Mouse (Mus musculus): ENCODE results near the gene Bcl11a. TPM values are rescaled to one million over a fixed set of nuclear protein-coding genes. Genes with fewer than 3 reads are reported as not detected.
"Not testable (repeated sequence)": the region's sequence is repeated elsewhere in the genome, so short reads cannot be mapped to it uniquely, and the experiment has no call there.

The Bcl11a gene
- polyA plus RNA-seq, 1 experiment from 2014 or later = 89.1 TPM

- not testable (repeated sequence) for H3K9ac ChIP-seq; H3K9me3 ChIP-seq (replicated peaks); H3K36me3 ChIP-seq; H3K27ac ChIP-seq; ATAC-seq (ENCODE audit: low FRiP score); H3K4me3 ChIP-seq; H3K27me3 ChIP-seq; H3K4me2 ChIP-seq (replicated peaks)
- H3K4me1 ChIP-seq = peaks cover 50% of the 10 kb centered on the region
- WGBS = 82% methylated on average over 4 of the region's 4 CpGs
Measured at GRCm38 (mm10) chr11:24128880-24129279, 51.0 kb downstream of the Bcl11a start.

GRCm38 (mm10) chr11:24129358-24130185 is 51.7 kb downstream of the Bcl11a start:
- Histone ChIP-seq H3K27me3 (no peaks in the 10 kb centered on the region), H3K9ac (no peak overlapping the region), H3K36me3 (peaks cover 4% of the 10 kb centered on the region; the same call in 1 of the 2 replicates), H3K4me3 (no peak overlapping the region), H3K27ac (no peak overlapping the region), H3K4me1 (peaks cover 45% of the 10 kb centered on the region), H3K4me2 (replicated peaks) (no peak overlapping the region), H3K9me3 (replicated peaks) (no peaks in the 10 kb centered on the region)
- ATAC-seq (ENCODE audit: low FRiP score) = no peak
- WGBS = 87% methylated on average over 5 of the region's 5 CpGs

GRCm38 (mm10) chr11:24130186-24130760 is 52.4 kb downstream of the Bcl11a start:
- Histone ChIP-seq H3K4me1 (peaks cover 41% of the 10 kb centered on the region), H3K9me3 (replicated peaks) (no peaks in the 10 kb centered on the region), H3K36me3 (peaks cover 4% of the 10 kb centered on the region; the same call in 1 of the 2 replicates), H3K4me2 (replicated peaks) (no peak overlapping the region), H3K27ac (no peak overlapping the region), H3K9ac (no peak overlapping the region), H3K27me3 (no peaks in the 10 kb centered on the region), H3K4me3 (no peak overlapping the region)
- ATAC-seq (ENCODE audit: low FRiP score) = no peak
- WGBS = 79% methylated on average over 7 of the region's 7 CpGs

GRCm38 (mm10) chr11:24131818-24132217 is 54.0 kb downstream of the Bcl11a start:
- no peak overlapping the region for H3K27ac ChIP-seq
- no peak for ATAC-seq (ENCODE audit: low FRiP score)
- WGBS = 94% methylated on average over 2 of the region's 2 CpGs
- H3K4me3 ChIP-seq = no peak overlapping the region
- peaks cover 44% of the 10 kb centered on the region for H3K4me1 ChIP-seq
- no peaks in the 10 kb centered on the region for H3K9me3 ChIP-seq (replicated peaks)
- H3K27me3 ChIP-seq = no peaks in the 10 kb centered on the region
- no peak overlapping the region for H3K4me2 ChIP-seq (replicated peaks)
- H3K36me3 ChIP-seq = peaks cover 4% of the 10 kb centered on the region; the same call in 1 of the 2 replicates
- no peak overlapping the region for H3K9ac ChIP-seq

GRCm38 (mm10) chr11:24132358-24132757 is 54.5 kb downstream of the Bcl11a start:
- H3K27me3 ChIP-seq = no peaks in the 10 kb centered on the region
- 92% methylated on average over 6 of the region's 6 CpGs for WGBS
- no peak overlapping the region for H3K4me3 ChIP-seq
- peaks cover 43% of the 10 kb centered on the region for H3K4me1 ChIP-seq
- no peak overlapping the region for H3K4me2 ChIP-seq (replicated peaks)
- no peak overlapping the region for H3K9ac ChIP-seq
- no peak for ATAC-seq (ENCODE audit: low FRiP score)
- no peak overlapping the region for H3K27ac ChIP-seq
- H3K36me3 ChIP-seq = peaks cover 4% of the 10 kb centered on the region; the same call in 1 of the 2 replicates
- no peaks in the 10 kb centered on the region for H3K9me3 ChIP-seq (replicated peaks)

GRCm38 (mm10) chr11:24132853-24133252 is 55.0 kb downstream of the Bcl11a start:
- H3K27me3 ChIP-seq = no peaks in the 10 kb centered on the region
- no peak overlapping the region for H3K4me2 ChIP-seq (replicated peaks)
- ATAC-seq (ENCODE audit: low FRiP score) = no peak
- no peak overlapping the region for H3K4me3 ChIP-seq
- no peak overlapping the region for H3K9ac ChIP-seq
- H3K36me3 ChIP-seq = peaks cover 4% of the 10 kb centered on the region; the same call in 1 of the 2 replicates
- WGBS = 83% methylated on average over 2 of the region's 2 CpGs
- peaks cover 39% of the 10 kb centered on the region for H3K4me1 ChIP-seq
- H3K27ac ChIP-seq = no peak overlapping the region
- H3K9me3 ChIP-seq (replicated peaks) = no peaks in the 10 kb centered on the region

GRCm38 (mm10) chr11:24133484-24133883 is 55.6 kb downstream of the Bcl11a start:
- no peak overlapping the region for H3K4me2 ChIP-seq (replicated peaks)
- no peaks in the 10 kb centered on the region for H3K27me3 ChIP-seq
- H3K9ac ChIP-seq = no peak overlapping the region
- no peak overlapping the region for H3K4me3 ChIP-seq
- peak; percentile 46; the same call in 1 of the 2 replicates for ATAC-seq (ENCODE audit: low FRiP score)
- peaks cover 4% of the 10 kb centered on the region; the same call in 1 of the 2 replicates for H3K36me3 ChIP-seq
- peaks cover 33% of the 10 kb centered on the region for H3K4me1 ChIP-seq
- H3K27ac ChIP-seq = peak overlapping the region; percentile 52
- WGBS = 64% methylated on average over 3 of the region's 3 CpGs
- H3K9me3 ChIP-seq (replicated peaks) = no peaks in the 10 kb centered on the region

GRCm38 (mm10) chr11:24133928-24134327 is 56.1 kb downstream of the Bcl11a start:
- H3K36me3 ChIP-seq = peaks cover 4% of the 10 kb centered on the region; the same call in 1 of the 2 replicates
- H3K4me3 ChIP-seq = no peak overlapping the region
- WGBS = 72% methylated on average over 5 of the region's 5 CpGs
- ATAC-seq (ENCODE audit: low FRiP score) = no peak
- no peak overlapping the region for H3K4me2 ChIP-seq (replicated peaks)
- no peaks in the 10 kb centered on the region for H3K9me3 ChIP-seq (replicated peaks)
- H3K4me1 ChIP-seq = peaks cover 31% of the 10 kb centered on the region
- H3K9ac ChIP-seq = no peak overlapping the region
- peak overlapping the region; percentile 52 for H3K27ac ChIP-seq
- no peaks in the 10 kb centered on the region for H3K27me3 ChIP-seq

GRCm38 (mm10) chr11:24135244-24135643 is 57.4 kb downstream of the Bcl11a start:
- Histone ChIP-seq H3K27me3 (no peaks in the 10 kb centered on the region), H3K4me3 (no peak overlapping the region), H3K27ac (no peak overlapping the region), H3K4me2 (replicated peaks) (no peak overlapping the region), H3K36me3 (no peaks in the 10 kb centered on the region), H3K9me3 (replicated peaks) (no peaks in the 10 kb centered on the region), H3K9ac (no peak overlapping the region), H3K4me1 (peaks cover 27% of the 10 kb centered on the region)
- no peak for ATAC-seq (ENCODE audit: low FRiP score)
- WGBS = 84% methylated on average over 2 of the region's 2 CpGs

- WGBS = 88% methylated on average over 6 of the region's 6 CpGs
- Histone ChIP-seq H3K36me3 (no peaks in the 10 kb centered on the region), H3K27ac (no peak overlapping the region), H3K27me3 (no peaks in the 10 kb centered on the region), H3K4me3 (no peak overlapping the region), H3K4me2 (replicated peaks) (no peak overlapping the region), H3K9me3 (replicated peaks) (no peaks in the 10 kb centered on the region), H3K4me1 (peaks cover 24% of the 10 kb centered on the region), H3K9ac (no peak overlapping the region)
- ATAC-seq (ENCODE audit: low FRiP score) = no peak
Measured at GRCm38 (mm10) chr11:24136084-24136785, 58.4 kb downstream of the Bcl11a start.

- H3K36me3 ChIP-seq = no peaks in the 10 kb centered on the region
- H3K4me1 ChIP-seq = peaks cover 24% of the 10 kb centered on the region
- ATAC-seq (ENCODE audit: low FRiP score) = no peak
- H3K4me2 ChIP-seq (replicated peaks) = no peak overlapping the region
- H3K27ac ChIP-seq = no peak overlapping the region
- H3K9ac ChIP-seq = no peak overlapping the region
- 94% methylated on average over 2 of the region's 2 CpGs for WGBS
- H3K27me3 ChIP-seq = no peaks in the 10 kb centered on the region
- no peak overlapping the region for H3K4me3 ChIP-seq
- no peaks in the 10 kb centered on the region for H3K9me3 ChIP-seq (replicated peaks)
Measured at GRCm38 (mm10) chr11:24137891-24138290, 60.0 kb downstream of the Bcl11a start.

GRCm38 (mm10) chr11:24138600-24139375 is 60.9 kb downstream of the Bcl11a start:
- no peak overlapping the region for H3K4me3 ChIP-seq
- H3K4me1 ChIP-seq = peaks cover 16% of the 10 kb centered on the region
- no peak overlapping the region for H3K9ac ChIP-seq
- ATAC-seq (ENCODE audit: low FRiP score) = no peak
- no peak overlapping the region for H3K4me2 ChIP-seq (replicated peaks)
- no peaks in the 10 kb centered on the region for H3K27me3 ChIP-seq
- no peaks in the 10 kb centered on the region for H3K9me3 ChIP-seq (replicated peaks)
- H3K36me3 ChIP-seq = no peaks in the 10 kb centered on the region
- 81% methylated on average over 9 of the region's 9 CpGs for WGBS
- H3K27ac ChIP-seq = no peak overlapping the region
